Mouse (Mus musculus): ENCODE measurements at regions not wholly inside any gene's neighbourhood (a gene's known extent, or its start where the extent isn't known, plus 50 kb on each side); places are given as distances from the start of the nearest gene placed in this dataset.

GRCm38 (mm10) chr9:73173589-73174247 lies 60.5 kb downstream of the Rsl24d1 start:
- no peak for DNase-seq

GRCm38 (mm10) chr9:73176645-73177044 lies 63.4 kb downstream of the Rsl24d1 start:
- no peak for DNase-seq

GRCm38 (mm10) chr9:73183356-73183755 lies 70.1 kb downstream of the Rsl24d1 start:
- DNase-seq: no peak

GRCm38 (mm10) chr9:73184908-73185307 lies 71.7 kb downstream of the Rsl24d1 start:
- no peak for DNase-seq

GRCm38 (mm10) chr9:73192271-73192785 lies 79.1 kb downstream of the Rsl24d1 start:
- DNase-seq: peak; percentile 82

GRCm38 (mm10) chr9:73198261-73199085 lies 85.2 kb downstream of the Rsl24d1 start:
- DNase-seq: peak; percentile 86

GRCm38 (mm10) chr9:73223111-73223510 lies 109.9 kb downstream of the Rsl24d1 start:
- DNase-seq: no peak

GRCm38 (mm10) chr9:73240188-73240587 lies 127.0 kb downstream of the Rsl24d1 start:
- no peak for DNase-seq

GRCm38 (mm10) chr9:73242521-73243308 lies 129.5 kb downstream of the Rsl24d1 start:
- DNase-seq: no peak

GRCm38 (mm10) chr9:73244177-73244576 lies 131.0 kb downstream of the Rsl24d1 start:
- no peak for DNase-seq

GRCm38 (mm10) chr9:73245524-73245923 lies 132.3 kb downstream of the Rsl24d1 start:
- peak; percentile 17 for DNase-seq

- DNase-seq: peak; percentile 18
Observed at GRCm38 (mm10) chr9:73258171-73258570, 144.9 kb downstream of the Rsl24d1 start.

- DNase-seq: no peak
Observed at GRCm38 (mm10) chr9:73258640-73259039, 145.4 kb downstream of the Rsl24d1 start.

- no peak for DNase-seq
Observed at GRCm38 (mm10) chr9:73262711-73263110, 149.5 kb downstream of the Rsl24d1 start.

GRCm38 (mm10) chr9:73270249-73270648 lies 157.0 kb downstream of the Rsl24d1 start:
- DNase-seq: no peak

GRCm38 (mm10) chr9:73272614-73273013 lies 159.4 kb downstream of the Rsl24d1 start:
- DNase-seq: no peak

- no peak for DNase-seq
Observed at GRCm38 (mm10) chr9:73273681-73274080, 160.5 kb downstream of the Rsl24d1 start.

- DNase-seq: no peak
Observed at GRCm38 (mm10) chr9:73275671-73276070, 162.4 kb downstream of the Rsl24d1 start.

GRCm38 (mm10) chr9:73295287-73295686 lies 182.1 kb downstream of the Rsl24d1 start:
- DNase-seq: no peak

GRCm38 (mm10) chr9:73302156-73302918 lies 189.1 kb downstream of the Rsl24d1 start:
- peak; percentile 34 for DNase-seq

GRCm38 (mm10) chr9:73317048-73317447 lies 203.8 kb downstream of the Rsl24d1 start:
- no peak for DNase-seq

- DNase-seq: no peak
Observed at GRCm38 (mm10) chr9:73319704-73320307, 206.6 kb downstream of the Rsl24d1 start.

Measured in cerebellum, adult 8-10 months (tissue).